Mouse (Mus musculus): Measurements from ENCODE around the gene Isg20.

Gene Isg20

DNA sequence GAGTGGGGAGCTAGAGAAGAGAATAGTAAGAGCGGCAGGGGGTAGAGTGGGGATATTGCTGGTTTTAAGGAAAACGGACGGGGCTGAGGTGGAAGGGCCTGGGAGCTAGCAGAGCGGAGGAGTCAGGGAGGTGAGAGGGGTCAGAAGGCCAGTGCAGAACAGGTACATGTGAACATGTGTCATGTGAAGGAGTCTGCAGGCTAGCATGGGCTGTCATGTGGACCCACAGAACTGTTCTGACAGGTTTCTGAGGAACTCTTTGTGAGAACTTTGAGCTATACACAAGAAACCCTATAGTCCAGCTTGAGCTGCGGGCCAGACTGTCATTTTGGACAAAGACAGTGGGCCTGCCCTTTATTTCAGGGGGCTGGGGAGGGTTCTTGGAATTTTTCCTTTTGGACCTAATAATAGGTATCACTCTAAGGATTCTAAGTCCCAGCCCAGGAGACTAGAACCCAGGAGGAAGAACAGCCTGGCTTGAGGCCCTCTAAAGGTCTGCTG lies at the start of gene Isg20:
TSS of gene Isg20 (plus strand) at position 451 of the 501 bp plus-strand sequence.
- no peak for DNase-seq (ENCODE audit: low read depth)

DNA sequence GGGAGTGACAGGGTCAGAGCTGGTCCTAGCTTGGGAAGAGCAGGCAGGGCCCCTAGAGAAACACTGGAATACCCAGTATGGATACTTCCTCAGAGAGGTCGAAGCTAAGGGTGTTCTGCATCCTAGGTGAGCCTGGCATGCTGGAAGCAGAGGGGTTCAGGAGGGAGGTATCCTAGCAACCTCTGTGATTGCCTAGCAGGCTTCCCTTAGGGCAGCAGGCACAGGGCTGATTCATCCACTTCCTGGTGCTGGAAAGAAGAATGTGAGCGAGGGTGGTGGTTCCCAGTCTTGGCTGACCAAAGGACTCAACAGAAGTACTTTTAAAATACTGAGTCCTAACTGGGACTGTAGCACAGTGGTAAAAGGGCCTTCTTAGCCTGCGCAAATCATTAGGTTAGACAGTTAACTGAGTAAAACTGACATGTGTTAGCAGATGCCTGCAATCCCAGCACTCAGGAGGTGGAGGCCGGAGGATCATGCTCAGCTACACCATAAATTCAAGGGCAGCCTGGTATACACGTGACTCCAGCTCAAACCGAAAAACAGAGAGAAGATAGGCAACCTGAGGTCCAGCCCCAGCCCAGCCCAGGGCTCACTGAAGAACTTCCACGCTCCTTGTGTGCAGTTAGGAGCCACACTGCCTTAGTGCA lies 49.3 kb upstream of the Isg20 start:
- no peak for DNase-seq (ENCODE audit: low read depth)

DNA sequence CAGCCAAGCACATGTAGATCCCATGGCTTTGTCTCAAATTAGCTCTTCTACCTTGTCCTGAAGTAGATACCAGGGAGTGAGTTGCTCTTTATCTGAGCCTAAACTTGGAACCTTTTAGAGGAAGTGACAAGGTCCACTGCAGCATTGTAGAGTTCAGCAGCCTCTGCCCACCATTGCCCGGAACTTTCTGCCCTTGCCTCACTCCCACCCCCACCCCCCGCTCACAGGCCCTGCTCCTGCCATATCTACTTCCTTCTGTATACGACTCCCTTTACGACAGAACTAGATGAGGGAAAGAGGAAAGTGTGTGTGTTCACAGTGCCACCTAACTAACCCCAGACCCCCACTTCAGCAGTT lies 48.8 kb upstream of the Isg20 start:
- no peak for DNase-seq (ENCODE audit: low read depth)

DNA sequence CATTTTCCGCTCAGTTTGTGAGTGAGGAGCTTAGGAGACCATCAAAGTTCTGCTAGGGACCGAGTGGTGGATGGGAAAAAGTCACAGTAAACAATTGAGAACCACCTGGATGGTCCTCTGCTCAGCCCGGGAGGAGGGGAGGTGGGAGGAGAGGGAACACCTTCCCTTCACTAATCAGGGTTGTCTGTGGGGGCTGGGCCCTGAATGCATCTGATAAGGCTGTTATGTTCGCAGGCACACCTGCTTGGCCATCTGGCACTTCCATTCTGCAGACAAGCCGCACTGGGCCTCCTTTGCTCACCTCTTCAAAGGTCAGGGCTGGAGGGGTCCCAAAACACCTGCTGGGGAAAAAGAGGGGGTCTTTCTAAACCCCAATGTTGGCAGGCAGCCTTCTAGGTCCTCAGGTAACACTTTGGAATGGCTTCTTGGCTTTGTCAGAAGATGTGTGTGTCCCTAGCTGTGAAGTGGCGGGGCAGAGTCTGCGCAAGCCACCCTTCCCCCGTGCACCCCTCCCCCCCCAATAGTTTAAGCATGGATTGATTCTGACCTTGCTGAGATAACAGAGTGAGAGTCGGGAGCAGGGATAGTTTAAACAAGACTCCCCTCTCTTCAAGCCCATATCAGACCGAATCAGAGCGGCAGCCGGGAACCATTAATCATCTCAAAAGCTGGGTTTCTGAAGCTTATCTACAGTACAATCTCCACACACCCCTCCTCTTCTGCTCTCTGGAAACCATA lies 47.8 kb upstream of the Isg20 start:
- no peak for DNase-seq (ENCODE audit: low read depth)

DNA sequence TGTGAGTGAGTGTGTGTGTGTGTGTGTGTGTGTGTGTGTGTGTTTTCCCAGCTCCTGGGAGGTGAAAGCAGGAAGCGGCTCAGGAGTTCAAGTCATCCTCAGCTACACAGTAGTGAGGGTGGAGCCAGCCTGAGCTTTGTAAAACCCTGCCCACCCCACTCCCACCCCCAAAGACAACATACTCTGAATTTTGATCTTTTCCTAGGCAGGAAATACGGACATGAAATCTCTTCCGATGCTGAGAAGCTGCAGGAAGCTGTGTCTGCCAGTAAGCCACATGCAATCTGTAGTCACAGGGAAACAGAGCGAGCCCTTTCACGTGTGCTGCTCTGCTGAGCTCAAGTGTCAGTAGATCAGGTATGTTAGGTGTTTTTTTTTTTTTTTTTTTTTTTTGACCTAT lies 44.5 kb upstream of the Isg20 start:
- peak; percentile 74 for DNase-seq (ENCODE audit: low read depth)

DNA sequence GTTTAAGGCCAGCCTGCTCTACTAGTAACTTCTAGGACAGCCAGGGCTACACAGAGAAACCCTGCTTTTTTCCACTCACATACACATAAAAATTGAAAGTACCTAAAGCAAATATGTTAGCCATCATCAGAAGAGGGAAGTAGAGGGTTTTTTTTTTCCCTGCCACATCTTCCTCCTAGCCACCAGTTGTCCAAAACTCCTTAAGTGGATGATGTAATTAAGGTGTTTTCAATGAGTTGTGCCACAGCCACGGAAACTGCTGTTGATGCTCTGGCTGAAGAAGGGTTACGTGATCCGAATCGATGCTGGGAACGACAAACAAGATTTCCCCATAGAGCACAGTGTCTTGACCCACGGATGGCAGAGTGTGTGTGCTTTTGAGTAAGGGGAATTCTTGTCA lies 40.9 kb upstream of the Isg20 start:
- DNase-seq (ENCODE audit: low read depth): no peak

DNA sequence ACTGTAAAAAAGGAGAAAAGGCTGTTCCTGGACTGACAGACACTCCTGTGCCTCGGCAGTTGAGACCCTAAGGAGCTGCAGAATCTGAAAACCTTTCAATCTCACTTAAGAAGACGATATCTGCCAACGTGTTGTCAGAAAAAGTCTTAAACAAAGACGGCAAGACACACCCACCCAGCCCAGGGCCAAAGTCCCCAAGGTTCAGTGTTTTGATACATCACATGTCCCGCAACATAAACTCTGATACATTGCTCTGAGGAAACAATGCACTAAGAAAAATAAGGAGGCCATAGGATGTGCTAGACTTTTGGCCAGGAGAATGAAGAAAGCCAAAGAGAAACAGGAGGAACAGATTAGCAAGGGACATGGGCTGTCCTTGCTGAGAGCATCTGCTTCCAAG lies 40.4 kb upstream of the Isg20 start:
- no peak for DNase-seq (ENCODE audit: low read depth)

DNA sequence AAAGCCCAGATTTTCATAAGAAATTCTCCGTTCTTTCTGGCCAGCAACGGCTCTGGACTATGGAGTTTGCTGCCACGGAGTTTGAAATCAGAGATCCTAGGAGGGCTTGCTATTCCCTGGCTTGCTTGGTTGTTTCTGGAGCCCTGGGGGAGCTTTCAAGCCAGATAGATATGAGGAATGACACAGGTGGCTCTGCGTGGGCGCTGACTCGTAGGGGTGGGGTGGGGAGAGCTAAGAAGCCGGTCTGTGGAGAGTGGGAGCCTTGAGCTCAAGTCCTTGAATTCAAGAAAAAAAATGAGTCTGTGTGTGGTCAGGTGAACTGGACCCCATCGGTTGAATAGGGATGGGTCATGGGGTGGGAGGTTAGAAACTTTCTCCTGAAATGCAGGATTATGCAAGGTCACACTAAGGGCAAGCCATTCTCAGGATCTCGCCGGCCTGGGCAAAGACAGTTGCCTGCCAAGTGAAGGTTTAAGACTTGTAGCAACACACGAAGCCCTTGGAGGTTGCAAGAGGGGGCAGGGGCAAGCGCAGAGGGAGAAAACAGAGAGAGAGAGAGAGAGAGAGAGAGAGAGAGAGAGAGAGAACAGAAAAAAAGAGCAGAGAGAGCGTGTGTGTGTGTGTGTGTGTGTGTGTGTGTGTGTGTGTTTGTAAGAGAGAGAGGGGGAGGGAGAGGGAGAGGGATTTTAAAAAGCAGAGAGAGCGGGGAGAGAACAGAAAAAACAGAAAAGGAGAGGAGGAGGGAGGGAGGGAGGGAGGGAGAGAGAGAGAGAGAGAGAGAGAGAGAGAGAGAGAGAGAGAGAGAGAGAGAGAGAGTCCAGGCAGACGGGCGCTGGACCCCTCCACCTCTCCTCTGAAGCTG lies 31.4 kb upstream of the Isg20 start:
- no peak for DNase-seq (ENCODE audit: low read depth)

DNA sequence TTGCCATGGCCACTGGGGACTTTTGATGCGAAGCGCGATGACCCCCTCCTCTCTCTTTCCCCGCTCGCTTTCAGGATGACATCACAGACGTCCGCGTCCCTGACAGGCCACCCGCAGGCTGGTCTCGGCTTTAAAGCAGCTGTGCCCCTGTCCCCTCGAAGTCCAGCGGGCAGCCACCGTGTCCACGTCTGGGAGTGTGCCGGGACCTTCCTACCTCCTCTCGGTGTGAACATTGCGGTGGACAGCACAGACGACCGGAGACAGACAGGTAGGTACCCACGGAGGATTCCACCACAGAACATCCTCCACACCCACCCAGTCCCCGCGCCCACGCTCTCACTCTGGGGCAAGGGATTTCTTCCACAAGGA lies 30.8 kb upstream of the Isg20 start:
- no peak for DNase-seq (ENCODE audit: low read depth)

DNA sequence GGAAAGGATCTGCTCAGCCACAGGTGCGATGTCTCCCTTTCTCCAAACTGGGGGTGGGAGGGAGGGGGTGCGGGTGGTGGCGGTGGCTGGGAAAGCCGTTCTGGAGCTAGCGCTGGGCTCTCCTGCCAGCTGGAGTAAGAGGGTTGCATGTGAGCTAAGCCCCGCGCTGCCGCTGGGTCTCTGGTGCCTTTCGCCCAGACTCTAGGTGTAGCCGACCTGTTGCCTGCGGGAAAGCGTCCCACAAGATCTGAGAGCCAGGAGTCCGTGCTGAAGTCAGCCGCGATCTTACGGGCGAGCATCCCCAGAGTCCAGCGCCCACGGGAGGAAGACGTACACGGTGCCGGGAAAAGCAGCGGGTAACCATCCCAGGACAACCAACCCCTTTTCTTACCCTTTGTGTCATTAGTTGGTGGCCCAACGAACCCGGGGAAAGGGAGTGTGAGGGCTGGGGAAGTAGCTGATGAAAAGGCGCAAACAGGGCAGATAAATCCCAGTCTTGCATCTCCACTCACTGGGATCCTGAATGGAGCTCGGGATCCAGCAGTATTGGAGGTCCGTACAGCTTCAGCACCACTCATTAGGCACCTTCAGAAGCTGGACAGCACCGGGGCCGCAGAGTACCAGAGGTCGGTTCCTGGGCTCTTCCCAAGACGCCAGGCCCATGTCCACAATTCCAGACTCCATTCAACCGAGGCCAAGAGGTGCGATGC lies 30.1 kb upstream of the Isg20 start:
- no peak for DNase-seq (ENCODE audit: low read depth)

DNA sequence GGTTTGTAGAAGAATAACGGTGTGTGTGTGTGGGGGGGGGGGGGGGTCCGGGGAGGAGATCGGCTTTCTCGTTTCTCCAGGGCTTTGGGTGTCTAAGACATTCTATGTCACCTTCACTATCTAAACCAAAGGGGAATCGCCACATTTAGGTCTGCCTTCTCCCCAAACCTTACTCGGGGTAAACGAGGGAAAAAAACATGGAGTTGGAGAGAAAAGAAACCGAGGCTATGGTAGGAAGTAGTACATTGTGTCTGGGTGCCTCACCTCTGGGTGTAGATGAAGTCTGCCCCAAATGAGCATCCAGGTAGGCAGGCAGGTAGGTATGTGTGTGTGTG lies 29.5 kb upstream of the Isg20 start:
- DNase-seq (ENCODE audit: low read depth): no peak

DNA sequence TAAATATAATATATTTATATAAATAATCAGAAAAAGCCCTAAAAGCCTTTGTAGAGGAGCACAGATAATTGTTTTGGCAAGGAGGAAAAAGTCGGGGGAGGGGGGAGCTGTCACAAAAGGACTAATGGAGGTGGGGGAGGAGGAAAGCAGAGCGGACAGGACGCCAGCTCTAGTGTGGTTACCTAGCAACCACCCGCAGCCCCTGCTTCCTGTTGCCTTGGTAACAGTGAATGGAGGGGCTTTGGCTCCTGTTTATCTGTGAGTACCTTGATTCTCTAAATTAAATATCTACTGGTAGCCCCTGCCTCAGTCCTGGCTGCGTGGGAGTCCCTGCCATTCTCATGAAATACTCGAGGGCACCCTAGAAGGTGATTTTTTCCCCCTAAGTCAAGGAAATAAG lies 29.1 kb upstream of the Isg20 start:
- DNase-seq (ENCODE audit: low read depth): no peak

DNA sequence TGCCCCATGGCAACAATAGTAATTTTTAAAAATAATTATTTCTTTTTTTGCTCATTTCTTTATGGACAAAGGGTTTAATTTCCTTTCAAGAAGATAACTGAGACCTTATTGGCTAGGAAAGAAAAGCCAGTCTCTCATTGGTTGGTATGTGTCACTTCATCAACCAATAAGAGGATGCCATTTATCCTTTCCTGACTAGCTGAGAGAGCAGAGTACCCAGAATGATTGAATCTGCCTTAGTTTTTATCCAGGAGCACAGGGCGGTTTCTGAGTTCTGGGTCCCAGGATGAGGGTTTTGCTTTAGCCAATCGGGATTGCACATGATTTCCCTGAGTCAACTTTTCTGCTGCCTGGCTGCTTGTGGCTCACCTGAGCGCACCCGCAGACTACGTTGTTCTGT lies 27.8 kb upstream of the Isg20 start:
- no peak for DNase-seq (ENCODE audit: low read depth)

DNA sequence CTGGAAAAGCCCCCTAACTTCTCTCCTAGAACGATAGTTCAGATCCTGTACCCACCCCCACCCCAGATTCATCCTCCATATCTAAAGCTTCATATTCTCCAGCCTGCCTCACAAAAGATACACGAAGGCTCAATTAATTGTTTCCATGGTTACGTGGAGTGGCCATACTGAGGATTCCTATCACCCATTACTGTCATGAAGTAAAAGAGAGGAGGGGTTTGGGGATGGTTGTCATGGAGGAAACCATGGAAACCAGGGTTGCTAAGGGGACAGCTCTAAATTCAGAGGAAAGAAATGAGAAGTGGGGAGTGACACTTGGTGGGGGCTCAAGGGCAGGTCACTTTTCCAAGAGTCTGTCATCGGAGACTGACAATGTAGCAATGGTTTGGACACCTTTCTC lies 26.7 kb upstream of the Isg20 start:
- no peak for DNase-seq (ENCODE audit: low read depth)

DNA sequence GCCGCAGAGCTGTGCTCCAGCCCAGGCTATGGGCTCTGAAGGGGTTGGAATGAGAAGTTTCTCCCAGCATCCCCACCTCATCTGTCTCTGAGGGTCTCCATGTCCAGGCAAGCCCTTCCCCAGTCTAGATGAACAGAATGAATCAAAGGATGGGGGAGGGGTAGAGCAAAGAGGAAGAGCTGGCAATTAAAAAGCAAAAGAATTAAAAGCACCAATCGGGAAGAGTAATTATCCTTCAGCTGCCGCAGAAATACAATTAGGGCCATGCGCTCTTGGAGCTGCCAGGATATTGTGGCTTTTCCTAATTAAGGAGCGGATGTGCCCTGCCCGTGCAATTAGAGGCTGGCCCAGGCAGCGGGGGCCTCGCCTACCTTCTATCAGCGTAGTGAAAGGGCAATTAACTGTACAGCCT lies 25.8 kb upstream of the Isg20 start:
- DNase-seq (ENCODE audit: low read depth): no peak

DNA sequence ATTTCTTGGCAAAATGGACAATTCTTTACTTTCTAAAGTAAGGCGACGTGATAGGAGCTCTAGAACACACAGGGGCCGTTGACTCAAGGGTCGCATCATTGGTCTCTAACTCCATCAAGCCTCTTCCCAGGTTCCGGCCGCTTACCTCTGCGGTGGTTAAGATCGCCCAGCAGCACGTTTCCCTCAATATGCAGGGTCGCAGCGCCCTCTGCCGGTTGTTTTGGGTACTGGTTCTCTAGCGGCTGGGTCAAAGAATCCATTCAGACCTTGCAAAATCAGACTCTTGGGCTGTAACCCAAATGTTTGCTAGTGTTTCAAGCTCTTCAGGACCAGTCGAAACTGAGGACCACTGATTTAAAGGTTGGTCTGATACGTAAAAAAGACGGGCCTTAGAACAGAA lies 22.6 kb upstream of the Isg20 start:
- peak; percentile 77 for DNase-seq (ENCODE audit: low read depth)

DNA sequence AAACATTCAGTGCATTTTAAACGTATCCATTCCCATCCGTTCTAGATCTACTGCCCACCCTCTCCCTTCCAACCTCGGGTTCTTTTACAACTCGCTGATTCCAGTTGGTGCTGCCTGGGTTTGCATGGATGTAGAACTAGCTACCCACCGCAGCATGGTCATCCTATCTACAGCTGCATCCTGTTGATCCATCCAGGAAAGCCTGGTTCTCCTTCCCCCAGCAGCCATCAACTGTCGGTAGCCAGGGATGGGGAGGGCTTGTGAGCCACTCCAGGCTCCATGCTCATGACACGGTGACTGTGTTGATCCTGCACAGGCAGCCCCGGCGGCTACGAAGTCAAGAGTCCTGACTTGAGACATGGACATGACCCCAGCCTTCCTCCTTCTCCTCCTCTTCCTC lies 19.3 kb upstream of the Isg20 start:
- DNase-seq (ENCODE audit: low read depth): no peak

DNA sequence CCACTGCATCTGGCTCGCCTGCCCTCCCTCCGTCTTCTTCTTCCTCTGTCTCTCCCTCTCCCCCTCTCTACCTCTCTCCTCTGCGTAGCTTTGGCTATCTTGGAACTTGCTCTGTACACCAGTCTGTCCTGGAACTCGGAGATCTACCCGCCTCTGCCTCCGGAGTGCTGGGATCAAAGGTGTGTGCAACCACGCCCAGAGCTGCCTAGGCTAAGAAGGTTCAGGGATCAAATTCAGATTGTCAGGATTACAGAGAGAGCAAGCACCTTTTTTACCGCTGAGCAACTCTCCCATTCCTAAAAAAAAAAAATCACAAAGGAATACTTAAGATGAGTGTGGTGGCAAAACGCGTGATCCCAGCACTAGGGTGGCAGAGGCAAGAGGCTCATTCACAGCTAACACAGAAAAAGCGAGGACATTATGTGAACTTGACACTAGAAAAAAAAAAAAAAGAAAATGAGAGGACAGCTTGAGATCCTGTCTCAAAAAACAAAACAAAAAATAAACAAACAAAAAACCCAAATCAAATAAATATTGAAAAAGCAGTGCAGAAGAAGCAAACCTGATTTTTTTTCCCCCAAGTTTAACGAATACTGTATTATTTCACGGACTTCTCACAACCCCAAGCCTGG lies 18.1 kb upstream of the Isg20 start:
- DNase-seq (ENCODE audit: low read depth): no peak

DNA sequence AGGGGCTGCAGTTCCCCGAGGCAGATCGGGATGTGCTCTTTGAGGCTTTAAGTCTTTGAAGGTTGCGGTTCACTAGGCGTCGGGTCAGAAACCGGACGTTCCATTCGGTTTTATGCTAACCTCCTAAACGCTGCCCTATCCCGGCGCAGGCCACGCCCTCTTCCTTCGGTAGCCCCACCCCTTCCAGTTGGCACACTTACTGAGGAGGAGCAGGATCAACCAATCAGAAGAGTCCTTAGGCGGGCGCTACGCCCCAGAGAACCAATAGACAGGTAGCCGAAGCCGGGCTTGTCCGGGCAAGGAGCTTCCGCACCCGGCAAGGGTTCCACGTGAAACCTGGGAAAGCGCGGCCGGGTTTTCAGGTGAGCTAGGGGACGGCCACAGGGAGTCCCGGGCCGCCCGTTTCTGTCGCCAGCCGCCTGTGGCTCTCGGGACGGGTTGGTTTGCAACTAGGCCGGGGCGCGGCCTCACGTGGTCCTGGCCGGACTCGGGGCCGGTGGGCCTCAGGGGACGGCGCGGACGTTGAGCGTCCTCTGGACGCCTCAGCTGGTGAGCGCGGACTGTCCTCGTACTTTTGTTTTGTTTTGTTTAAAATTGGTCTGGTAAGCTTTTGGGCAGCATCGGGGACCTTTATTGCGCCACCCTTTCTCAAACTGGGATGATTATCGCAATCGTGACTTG lies 17.4 kb upstream of the Isg20 start, which contains the start of gene Aen:
TSS of gene Aen (plus strand) at position 202 of the 681 bp plus-strand sequence.
- peak; percentile 100 for DNase-seq (ENCODE audit: low read depth)

DNA sequence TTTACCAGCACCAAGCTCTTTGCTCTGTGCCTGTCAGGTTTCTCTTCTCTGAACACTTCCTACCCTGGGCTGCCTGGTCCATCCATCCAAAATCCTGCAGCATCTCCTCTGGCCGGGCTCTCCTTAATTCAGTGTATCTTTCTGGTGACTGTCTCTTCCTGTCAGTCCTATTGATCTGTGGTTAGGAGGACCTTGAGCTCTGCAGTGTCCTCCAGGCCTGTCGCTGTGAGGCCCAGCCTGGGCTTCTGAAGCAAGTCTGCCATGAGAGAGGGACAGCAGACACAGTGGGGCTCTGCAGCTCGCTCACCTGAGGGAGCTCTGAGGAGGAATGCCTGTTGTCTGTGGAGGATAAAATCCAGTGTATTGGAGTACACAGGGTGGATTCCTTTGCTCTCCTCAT lies 15.7 kb upstream of the Isg20 start:
- DNase-seq (ENCODE audit: low read depth): no peak

DNA sequence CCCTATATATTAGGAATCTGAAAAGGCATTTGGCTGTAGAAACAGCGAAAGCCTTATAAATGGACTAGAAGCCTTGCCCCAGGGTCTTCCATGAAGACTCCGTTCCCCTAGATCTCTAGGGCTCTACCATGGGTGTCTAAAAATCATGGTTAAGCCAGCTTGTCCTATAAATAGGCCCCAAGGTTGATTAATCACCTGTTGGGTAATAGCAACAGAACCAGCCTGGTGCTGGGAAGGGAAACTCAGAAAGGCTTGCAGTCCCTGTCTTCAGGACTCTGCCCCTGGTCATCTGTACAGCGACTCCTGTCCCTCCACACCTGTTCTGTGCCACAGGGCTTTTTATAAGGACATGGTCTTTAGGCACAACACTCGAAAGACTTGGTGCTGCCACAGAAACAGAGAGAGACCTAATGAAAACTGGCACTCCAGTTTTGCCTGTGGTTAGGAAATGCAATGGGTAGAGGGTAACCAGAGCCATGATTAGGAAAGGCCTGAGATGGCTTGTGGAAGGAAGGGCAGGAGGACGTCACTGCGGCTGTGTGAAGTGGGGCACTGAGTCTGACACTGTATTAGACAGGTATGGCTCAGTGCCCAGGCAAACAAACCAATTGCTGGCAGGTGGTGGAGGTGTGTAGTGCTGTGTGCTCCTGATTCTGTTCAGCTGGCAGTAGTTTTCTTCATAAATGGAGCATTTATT lies 9.9 kb upstream of the Isg20 start:
- DNase-seq (ENCODE audit: low read depth): peak; percentile 55
